Mouse (Mus musculus) layer of hippocampus, postnatal 10 days (tissue): ENCODE results near the gene Lrrc8d. TPM values are rescaled to one million over a fixed set of nuclear protein-coding genes. Genes with fewer than 3 reads are reported as not detected.
A peak's percentile ranks its signal among the peaks of the same experiment; 100 is the strongest.

Experiments
- DNase-seq, 2 experiments: peaks; one replicate each; pipeline ENCODE4 v3.0.0; 2021; ENCODE audit warnings: low spot score in 2 of 2
- total RNA-seq, 2 experiments: library from RNA; stranded (reverse); gene quantifications; 2 replicates each; pipeline ENCODE4 v1.2.3; 2021

Gene Lrrc8d
- total RNA-seq, 2 experiments from 2014 or later = 57.7 to 59.4 TPM

- no peak for DNase-seq
Observed at GRCm38 (mm10) chr5:105764369-105764768, 64.6 kb downstream of the Lrrc8d start.

- no peak for DNase-seq
Observed at GRCm38 (mm10) chr5:105765386-105765785, 65.6 kb downstream of the Lrrc8d start.

- no peak for DNase-seq
Observed at GRCm38 (mm10) chr5:105776368-105776767, 76.6 kb downstream of the Lrrc8d start.

- no peak for DNase-seq
Observed at GRCm38 (mm10) chr5:105776978-105777593, 77.3 kb downstream of the Lrrc8d start.

GRCm38 (mm10) chr5:105777645-105778044 lies 77.9 kb downstream of the Lrrc8d start:
- DNase-seq = no peak

- DNase-seq = no peak
Observed at GRCm38 (mm10) chr5:105778189-105778588, 78.4 kb downstream of the Lrrc8d start.

- no peak for DNase-seq
Observed at GRCm38 (mm10) chr5:105778723-105779122, 79.0 kb downstream of the Lrrc8d start.

- no peak for DNase-seq
Observed at GRCm38 (mm10) chr5:105779331-105779730, 79.6 kb downstream of the Lrrc8d start.

GRCm38 (mm10) chr5:105783848-105784247 lies 84.1 kb downstream of the Lrrc8d start:
- no peak for DNase-seq

GRCm38 (mm10) chr5:105784724-105785123 lies 85.0 kb downstream of the Lrrc8d start:
- no peak for DNase-seq

GRCm38 (mm10) chr5:105787577-105787976 lies 87.8 kb downstream of the Lrrc8d start:
- DNase-seq = no peak

GRCm38 (mm10) chr5:105789801-105790200 lies 90.0 kb downstream of the Lrrc8d start:
- DNase-seq = no peak

GRCm38 (mm10) chr5:105792331-105792801 lies 92.6 kb downstream of the Lrrc8d start:
- DNase-seq = no peak

- DNase-seq = peak; percentile 39 to 40
Observed at GRCm38 (mm10) chr5:105792853-105793547, 93.2 kb downstream of the Lrrc8d start.

GRCm38 (mm10) chr5:105793548-105793940 lies 93.8 kb downstream of the Lrrc8d start:
- no peak for DNase-seq

- no peak for DNase-seq
Observed at GRCm38 (mm10) chr5:105798421-105798820, 98.7 kb downstream of the Lrrc8d start.

GRCm38 (mm10) chr5:105799850-105800635 lies 100.3 kb downstream of the Lrrc8d start:
- no peak for DNase-seq

- DNase-seq = no peak
Observed at GRCm38 (mm10) chr5:105801031-105801529, 101.3 kb downstream of the Lrrc8d start.

- no peak for DNase-seq
Observed at GRCm38 (mm10) chr5:105805955-105806354, 106.2 kb downstream of the Lrrc8d start.

- DNase-seq = no peak
Observed at GRCm38 (mm10) chr5:105807461-105807860, 107.7 kb downstream of the Lrrc8d start.

- no peak for DNase-seq
Observed at GRCm38 (mm10) chr5:105809056-105809455, 109.3 kb downstream of the Lrrc8d start.

- DNase-seq = no peak
Observed at GRCm38 (mm10) chr5:105813036-105813435, 113.3 kb downstream of the Lrrc8d start.
